Mouse (Mus musculus) cerebellum, adult 11 months (tissue): ENCODE results near the gene Spata25.

ENCODE experiments used
- DNase-seq: peaks from one replicate; pipeline ENCODE4 v3.0.0; 2022

The Spata25 gene

GRCm38 (mm10) chr2:164778015-164778287 lies 50.4 kb downstream of the Spata25 start:
- no peak for DNase-seq

- no peak for DNase-seq
Observed at GRCm38 (mm10) chr2:164777246-164778014, 50.9 kb downstream of the Spata25 start.

- DNase-seq: no peak
Observed at GRCm38 (mm10) chr2:164776801-164777200, 51.5 kb downstream of the Spata25 start.
